Mouse (Mus musculus) heart, postnatal 25 days (tissue): ENCODE results near the gene Rplp1. TPM values are rescaled to one million over a fixed set of nuclear protein-coding genes. Genes with fewer than 3 reads are reported as not detected.

Experiments
- DNase-seq: peaks from one replicate; pipeline ENCODE4 v3.0.0; 2022; ENCODE audit warnings: low spot score
- intact Hi-C: fragments of 180-260 bp; cut with DNase I; formaldehyde crosslinking; loops from one replicate; pipeline ENCODE4 v1.15.1; 2025
- total RNA-seq, 2 experiments: library from RNA; stranded (reverse); gene quantifications; 2 replicates each; pipeline ENCODE4 v1.2.3; 2021

Rplp1 gene
- total RNA-seq, 2 experiments from 2014 or later = 1,445 to 1,467 TPM

DNA sequence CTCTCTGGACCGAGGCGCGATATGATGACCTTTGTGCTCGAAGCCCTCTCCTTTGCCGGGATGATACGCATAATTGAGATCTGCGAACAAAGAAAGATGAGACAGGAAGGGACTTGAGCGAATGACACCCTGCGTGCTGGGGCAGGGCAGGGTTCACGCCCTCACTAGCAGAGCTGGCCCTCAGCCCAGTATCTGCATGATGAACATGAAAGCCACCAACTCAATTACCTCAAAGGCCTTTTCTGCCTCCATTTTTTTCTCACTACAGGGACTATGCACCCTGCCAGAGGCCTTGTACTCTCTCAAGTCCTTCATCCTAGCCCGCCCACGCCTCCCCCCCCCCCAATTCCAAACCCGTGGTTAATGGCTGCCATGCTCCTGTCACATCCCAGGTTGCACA lies 29.4 kb downstream of the Rplp1 start:
- intact Hi-C loops = no loop called here
- no peak for DNase-seq

DNA sequence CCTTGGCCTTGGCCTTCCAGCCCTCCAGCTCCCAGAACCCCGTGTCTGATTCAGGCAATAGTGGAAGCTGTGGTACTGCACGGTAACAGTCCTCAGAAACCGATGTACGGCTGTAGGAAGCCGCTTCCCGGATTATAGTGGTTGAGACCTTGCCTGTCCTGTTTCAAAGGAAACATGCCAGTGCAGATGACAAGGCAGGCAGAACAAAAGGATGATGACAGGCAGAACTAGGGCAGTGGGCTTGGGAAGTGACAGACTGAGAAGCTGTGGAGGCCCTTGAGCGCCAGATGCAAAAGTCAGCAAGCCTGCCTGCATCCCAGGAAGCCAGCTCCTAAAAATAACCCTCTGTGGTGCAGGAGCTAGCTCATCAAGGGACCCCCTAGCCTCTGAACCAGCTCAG lies 30.0 kb downstream of the Rplp1 start:
- intact Hi-C loops = no loop called here
- DNase-seq = no peak

DNA sequence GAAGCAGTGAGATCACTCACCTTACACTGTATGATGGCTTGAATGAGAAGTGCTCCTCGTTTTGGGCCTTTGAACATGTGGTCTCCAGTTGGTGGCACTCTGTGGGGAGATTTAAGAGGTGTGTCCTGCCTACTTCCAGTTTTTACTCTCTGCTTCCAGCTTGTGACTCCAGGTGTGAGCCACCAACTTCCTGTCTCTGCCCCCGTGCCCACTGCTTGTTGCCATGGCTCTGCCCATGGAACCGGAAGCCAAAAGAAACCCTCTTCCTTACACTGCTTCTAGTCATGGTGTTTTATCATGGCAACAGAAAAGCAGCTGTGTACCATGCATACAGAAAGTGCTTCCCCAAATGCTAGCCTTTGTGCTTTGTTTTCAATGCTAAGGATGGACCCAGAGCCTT lies 32.2 kb downstream of the Rplp1 start:
- intact Hi-C loops = no loop called here

DNA sequence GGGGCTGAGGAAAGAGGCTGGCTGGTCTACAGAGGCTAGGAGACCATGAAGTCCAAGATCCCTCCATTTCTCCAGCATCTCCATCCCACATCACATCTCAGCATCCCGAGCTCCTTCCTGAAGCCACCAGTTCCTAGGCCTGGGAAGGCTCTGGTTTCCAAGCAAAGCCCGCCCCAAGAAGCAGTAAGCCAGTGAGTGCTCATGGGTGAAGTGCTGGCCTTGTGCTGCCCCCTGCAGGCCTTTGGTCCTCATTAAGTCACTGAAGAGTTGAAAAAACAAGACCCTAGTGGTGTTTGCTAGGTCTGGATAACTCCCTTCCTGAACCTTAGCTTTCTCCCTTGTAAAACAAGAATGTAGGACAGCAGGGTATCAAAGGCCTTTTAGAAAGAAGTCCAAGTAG lies 35.5 kb downstream of the Rplp1 start:
- DNase-seq = no peak
- intact Hi-C loops = no loop called here

More for the DNA sequence above, 32.2 kb downstream of the Rplp1 start:
- DNase-seq = no peak

DNA sequence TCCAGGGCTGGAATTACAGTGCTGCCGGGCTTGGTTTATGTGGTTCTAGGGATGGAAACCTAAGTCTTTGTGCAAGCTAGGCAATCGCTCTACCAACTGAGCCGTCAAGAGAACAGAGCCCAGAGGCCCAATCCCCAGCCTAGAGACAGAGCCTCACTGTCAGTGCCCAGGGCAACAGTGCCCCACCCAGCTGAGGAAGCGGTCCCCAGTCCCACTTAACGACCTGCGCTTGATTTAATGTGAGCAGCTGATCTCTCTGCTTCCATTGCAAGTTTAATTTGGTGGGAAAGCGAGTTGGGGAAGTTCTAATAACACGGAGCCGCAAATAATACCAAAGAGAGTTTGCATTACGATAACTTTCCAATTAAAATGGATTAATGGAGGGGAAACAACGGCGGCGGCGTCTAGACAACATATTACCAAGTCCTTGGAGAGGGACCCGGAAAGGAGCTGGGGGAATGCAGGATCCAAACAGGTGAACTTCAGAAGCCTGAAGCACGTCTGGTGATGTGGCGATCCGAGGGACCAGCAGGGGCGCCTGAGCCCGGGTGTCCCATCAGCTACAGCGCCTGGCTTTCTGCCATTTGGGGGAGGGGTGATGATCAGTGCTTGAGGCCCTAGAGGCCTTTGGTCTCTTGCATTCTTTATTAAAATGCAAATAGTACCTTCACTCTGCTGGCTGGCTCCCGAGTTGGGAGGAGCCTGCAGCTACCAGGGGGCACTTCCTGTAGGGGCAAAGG lies 36.8 kb downstream of the Rplp1 start:
- no peak for DNase-seq
- intact Hi-C loops = no loop called here

DNA sequence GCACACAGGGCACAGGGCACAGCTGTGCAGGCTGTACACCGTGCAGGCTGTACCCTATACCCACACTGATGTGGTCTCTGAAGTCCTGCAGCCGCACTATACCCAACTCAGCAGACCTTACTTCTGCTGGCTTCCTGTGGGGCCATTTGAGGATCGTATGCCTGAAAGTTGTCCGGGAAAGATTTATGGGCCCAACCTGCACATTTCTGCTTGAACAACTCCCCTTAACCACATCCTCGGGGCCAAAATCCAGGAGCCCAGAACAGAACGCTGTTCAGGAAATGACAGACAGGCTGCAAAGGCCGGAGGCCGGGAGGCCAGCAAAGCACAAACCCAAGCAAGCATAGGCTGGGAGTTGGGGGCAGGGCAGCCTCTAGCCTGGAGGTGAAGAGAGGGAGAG lies 41.0 kb downstream of the Rplp1 start:
- intact Hi-C loops = no loop called here
- no peak for DNase-seq

DNA sequence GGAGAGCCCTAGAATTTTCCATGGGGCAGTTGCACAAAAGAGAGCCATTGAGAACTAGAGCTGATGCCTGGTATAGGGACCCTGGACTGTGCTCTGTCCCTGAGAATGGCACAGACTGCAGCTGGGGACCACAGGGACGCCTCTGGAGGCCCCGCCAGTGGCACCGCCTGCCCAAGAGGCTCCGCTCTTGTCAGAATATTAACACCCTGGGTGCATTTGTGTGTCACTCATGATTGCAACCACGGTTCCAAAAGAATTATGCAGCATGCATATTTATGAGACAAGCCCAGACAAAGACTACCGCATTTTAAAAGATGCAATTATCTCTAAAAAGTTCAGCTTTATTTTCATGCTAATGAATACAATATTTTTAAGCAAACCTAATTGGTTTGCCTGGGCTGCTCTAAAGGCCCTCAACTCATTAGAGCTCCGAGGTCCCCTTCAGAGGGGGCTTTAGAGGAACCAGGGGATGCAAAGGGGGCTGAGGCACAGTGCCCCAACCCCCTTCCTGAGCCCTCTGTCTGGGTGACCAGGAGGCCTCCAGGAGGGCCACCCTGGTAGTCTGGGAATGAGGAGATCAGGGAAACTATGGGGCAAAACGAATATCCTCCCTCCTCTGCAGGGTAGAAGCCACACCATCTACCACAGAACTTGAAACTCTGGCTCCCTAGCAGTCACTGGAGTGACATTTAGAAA lies 41.9 kb downstream of the Rplp1 start:
- DNase-seq = no peak
- intact Hi-C loops = no loop called here

DNA sequence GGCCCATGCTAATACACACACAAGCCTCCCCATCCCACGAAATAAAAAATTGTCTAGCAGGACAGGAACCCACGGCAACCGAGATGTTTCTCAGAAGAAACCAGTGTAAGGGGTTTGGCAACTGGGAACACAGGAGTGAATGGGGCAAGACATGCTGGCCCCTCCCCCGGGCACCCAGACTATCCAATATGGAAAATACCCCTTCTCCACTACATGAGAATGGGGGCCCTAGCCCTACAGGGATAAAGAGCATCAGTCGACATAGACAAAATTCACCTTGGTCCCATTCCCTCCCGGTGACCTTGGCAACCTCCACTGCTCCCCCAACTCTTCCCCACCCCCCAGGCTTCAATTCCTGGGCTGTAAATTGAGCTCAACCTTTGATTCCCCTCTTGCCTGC lies 42.5 kb downstream of the Rplp1 start:
- intact Hi-C loops = no loop called here
- no peak for DNase-seq

DNA sequence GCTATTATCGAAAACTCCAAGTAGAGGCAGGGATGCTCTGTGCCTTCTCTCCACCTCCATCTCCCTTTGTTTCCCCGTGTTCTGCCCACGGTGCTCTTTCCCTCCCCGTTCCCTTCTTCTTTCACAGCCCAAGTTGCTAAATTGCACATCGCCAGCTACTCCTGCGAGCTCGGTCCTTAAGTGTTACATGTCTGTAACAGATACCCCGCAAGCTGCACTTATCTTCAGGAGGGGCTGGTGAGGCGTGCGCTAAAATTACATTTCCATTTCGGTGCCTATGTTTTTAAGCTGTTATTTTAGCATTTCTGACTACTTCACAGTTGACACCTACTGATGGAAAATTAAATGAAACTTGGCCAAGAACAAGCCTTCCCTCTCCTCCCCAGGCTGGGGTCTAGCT lies 46.7 kb downstream of the Rplp1 start:
- no peak for DNase-seq
- intact Hi-C loops = no loop called here

Other genes with a start within 250 kb of the Rplp1 start
- 1 to 10 TPM; 3.5 to 3.7 TPM for gene Kif23, start 32.2 kb upstream of the Rplp1 start, total RNA-seq
- not detected for gene Paqr5, start 112.3 kb upstream of the Rplp1 start, total RNA-seq
- gene Glce, start 208.1 kb upstream of the Rplp1 start, total RNA-seq = 10 to 100 TPM in 1 of 2 experiments, 1 to 10 TPM in 1; 9.4 to 10.1 TPM